Mouse (Mus musculus) left cerebral cortex, adult 11 months (tissue): ENCODE measurements around the gene Gpc5.

Source experiments
- DNase-seq: peaks from one replicate; pipeline ENCODE4 v3.0.0; 2022; ENCODE audit warnings: low spot score

Gene Gpc5

DNA sequence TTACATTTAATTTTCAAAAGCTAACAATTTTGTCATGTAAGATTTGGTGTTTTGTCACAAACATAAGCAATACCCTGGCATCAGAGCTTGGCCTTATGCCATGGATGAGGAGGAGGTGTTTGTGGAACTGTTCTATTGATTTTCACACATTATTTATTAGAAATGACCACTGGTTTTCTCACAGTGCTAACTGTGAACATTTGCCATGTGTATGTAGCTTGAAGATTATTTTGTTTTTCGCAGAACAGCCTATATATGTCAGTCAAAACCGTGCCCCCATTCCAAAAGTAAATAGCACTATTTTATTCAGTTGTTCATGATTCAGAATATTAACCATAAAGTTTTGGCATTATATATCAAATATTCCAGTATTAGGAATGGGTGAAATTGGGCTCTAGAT is 1216.5 kb downstream of the Gpc5 start:
- DNase-seq = no peak

DNA sequence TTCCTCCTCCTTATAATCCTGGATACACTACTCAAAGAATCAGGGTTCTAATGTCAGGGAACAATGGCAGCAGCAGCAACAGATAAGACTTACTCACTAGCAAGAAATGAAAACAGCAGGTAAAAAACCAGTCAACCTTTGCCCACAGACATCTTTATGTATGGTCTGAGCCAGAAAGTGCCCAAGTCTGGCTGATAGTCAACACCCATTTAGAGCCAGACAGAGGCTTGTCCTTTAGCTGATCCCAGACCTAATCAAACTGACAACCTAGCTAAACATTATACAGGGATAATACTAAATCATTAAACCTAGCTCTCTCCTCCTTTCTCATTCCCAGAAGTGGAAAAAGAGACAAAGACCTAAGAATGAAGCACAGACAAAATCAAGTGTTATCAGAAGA is 1225.5 kb downstream of the Gpc5 start:
- DNase-seq = no peak

DNA sequence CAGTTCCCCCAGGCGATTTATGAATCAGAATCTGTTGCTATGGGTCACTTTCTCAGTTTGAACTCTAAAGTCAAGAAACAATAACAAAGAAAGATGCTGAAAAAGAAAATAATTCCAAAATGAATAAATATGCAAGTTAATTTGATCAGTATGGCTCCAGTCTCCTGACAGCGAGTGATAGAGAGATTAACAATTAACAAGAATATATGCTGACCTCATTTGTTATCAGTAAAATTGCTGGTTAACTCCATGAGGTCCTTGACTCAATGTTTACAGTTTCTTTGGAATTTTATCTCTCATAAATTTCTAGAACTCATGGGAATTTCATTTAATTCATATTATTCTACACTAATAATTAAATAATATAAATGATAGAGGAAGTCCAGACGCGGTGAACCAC is 1244.2 kb downstream of the Gpc5 start:
- no peak for DNase-seq

DNA sequence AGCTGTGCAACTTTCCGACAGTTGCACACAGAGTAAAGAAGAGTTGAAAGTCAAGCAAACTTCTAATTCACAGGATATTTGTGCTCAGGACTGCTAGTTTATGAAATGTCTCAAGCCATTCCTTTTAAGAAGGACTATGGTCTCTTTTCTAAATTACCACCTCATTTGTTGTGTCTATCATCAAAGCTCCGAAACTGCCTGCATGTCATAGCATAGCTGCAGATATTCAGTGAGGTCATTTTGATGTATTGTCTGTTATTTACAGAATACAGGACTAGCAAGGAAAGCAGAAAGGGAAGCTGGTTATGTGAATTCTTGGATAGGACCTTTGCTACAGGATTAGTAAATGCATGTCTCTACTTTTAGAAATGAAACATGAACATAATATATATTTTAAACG is 1246.4 kb downstream of the Gpc5 start:
- DNase-seq = no peak

DNA sequence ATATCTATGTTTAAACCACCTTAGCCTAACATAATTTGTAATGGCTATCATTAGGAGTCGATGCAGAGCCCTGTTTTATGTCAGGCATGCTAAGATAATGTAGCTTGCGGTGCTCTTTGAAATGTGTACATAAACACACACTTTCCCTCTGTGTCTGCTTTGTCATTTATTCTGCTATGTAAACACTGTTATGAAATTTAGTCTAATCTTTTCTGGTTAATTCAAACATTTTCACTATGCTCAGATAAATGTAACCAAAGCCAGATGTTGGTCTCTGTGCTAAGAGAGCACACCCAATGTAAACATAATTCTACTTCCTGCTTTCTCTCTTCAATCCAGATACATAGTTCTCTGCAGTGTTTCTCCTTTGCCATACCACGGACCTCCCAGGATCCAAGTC is 1256.5 kb downstream of the Gpc5 start:
- DNase-seq = no peak

DNA sequence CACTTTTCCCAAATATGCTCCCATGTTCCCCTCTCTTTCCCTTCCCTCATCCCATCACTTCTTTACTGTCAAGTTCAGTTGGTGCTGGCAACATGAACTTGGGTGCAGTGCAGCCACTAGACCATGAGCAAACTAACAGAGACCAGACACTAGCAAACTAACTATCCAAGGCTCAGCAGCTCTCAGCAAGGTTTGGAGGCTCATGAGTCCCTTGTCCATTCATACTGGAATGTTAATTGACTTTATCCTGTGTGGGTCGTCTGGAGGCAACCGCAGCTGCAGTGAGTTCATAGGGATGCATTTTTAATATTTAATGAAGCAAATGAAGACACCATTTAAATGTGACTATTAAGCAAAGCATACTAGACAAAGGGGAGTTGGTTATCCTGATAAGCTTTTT is 1292.6 kb downstream of the Gpc5 start:
- DNase-seq = no peak

DNA sequence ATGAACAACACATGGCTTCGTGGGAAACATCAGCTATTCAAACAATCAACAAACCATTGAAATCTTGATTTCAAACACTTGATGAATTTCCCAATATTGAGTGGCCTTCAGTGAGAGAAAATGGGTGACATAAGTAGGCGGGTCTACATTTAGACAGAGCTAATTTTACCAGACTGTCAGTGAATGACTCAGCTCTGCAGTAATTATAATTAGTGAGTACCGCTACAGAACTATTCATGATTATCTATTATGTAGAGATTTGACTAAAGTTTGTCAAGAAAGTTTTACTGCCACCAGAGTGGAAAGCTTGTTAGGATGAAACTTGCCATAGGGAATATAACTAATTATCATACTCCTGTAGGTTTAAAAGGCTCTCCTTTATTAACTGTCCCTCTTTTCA is 1323.5 kb downstream of the Gpc5 start:
- no peak for DNase-seq

DNA sequence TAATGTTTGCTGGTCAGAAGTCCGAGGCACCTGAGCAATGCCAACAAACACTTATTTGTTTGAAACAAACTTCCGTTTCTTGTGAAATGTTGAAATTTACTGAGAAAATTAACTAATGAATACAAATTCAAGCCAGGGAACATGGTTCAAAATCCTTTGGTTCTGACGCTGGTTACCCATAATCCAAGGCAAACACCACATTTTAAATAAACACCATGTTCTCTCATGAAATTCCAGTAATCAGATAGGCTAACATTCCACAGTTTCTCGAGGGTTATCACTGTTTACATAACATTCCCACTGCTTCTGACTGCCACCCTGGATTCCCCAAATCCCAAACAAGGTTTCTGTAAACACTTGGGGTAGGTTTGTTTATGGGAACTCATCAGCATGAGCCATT is 1356.2 kb downstream of the Gpc5 start:
- DNase-seq = no peak

DNA sequence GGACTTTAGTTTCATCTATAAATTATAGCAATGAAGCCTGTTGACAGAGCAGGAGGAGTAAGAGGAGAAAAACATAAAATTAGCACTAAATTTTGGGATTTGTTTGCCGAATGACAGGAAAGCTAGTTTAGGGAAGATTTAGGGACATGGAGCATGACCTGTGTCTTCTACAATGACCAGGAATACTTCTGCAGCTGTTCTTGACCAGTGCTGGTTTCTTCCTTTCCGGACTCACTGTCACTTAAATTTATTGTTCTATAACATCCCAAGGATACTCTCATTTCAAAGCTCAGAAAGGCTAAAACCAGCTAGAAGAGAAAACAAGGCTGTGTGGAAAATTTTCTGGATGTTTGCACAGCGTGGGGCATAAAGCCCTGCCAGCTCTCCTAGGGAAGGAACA is 1361.3 kb downstream of the Gpc5 start:
- DNase-seq = no peak

DNA sequence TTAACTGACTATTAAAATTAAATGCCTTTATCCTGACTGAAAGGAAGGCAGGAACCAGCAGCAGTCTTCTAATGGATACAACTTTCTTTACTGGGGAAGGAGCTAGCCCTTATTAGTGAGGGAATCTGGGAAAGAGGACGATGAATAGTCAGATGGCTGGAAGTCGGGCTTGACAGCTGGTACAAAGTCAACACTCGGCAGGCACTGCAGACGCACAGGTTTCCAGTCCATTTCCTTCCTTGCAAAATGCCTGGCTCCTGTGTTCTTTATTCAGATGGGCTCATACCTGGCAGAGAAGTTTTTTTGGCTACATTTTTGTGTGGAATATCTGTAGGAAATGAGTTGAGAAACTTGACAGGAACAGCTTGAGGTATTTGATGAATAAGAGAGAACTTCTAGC is 1364.2 kb downstream of the Gpc5 start:
- no peak for DNase-seq

DNA sequence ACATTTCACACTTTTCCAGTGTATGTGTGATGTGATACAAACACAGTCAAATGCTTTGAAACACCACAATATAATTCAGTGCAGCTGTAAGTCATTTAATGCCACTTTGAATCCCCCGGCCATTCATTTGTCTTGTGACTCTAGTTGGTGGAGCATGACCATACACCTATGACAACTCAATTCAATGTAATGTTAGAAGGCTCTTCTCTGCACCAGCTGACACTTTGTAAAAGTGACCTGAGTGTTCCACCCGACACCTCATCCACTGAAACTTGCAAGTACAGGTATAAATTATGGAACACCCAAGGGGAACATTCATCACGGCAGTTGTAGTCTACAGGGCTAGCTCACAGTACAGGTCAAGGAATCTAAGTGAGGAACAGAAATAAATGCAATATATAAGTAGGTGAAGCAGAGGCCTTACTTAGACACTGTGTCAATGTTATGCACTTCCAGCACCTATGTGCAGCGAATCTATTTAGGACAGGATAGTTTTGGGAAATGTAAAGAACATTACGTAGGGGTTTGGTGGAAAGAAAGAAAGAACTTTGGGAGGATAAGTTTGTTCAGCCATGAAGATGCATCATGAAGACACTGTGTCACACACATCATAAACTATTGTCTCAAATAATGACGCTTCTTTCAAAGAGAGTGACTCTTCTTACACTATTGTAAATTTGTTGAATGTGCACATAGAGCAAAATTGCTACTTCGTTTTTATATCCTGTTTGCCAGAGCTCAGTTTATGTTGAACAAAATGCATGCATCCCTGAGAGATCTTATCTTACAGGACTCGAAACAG is 1381.6 kb downstream of the Gpc5 start:
- no peak for DNase-seq

DNA sequence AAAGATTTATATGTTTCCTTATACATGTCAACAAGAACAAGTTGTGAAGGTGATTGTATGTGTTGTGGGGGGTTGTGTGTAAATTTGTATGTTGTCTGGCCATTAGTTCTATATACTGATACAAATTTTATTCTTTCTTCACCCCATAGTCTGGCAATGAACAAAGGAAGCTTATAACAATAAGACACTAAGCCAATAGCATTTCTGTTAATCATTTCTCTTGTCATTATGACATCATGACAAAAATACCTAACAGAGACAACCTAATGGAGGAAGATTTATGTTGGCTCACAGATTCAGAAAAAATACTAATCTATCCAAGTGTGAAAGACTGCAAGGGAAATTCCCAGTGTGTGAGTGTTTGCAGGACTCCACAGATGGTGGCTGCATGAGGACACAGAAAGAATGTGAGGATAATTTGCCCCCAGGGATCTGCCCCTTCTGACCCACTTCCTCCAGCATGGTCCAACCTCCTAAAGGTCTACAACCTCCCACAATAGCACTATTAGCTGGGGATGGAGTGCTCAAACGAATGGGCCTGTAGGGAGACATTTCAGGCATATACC is 1402.4 kb downstream of the Gpc5 start:
- no peak for DNase-seq

DNA sequence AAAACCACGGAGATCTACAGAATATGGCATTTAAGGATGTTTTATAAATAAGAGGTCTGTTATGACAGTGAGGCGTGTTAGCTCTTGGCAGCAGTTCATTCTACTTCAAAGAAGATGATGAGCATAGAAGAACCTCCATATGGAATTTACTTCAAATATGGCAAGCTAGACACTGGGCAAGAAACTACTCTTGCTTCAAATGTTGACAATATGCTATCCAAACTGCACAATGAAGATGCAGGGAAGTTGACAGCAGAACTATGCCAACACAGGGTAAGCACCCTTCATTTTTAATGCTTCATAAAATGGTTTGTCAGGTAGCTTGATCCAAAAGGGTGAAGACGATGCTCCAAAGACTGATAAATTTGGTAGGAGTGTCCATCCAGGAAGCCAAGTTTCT is 1446.2 kb downstream of the Gpc5 start:
- DNase-seq = no peak

DNA sequence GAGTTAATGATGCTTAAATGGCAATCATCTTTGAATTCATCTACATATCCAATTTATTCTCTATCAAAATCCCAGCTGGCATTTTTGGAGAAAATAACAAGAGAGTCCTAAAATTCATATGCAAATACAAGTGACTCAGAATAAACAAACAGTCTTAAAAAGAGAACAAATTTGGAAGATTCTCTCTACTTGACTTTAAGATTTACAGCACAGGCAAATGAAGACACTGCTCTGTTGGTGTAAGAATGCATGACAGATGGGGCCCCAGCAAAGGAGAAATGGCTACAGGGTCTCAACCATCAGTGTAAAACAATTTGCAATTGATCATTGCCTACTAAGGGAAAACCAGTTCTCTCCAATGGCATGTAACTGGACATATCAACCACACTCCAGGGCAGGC is 1451.7 kb downstream of the Gpc5 start:
- DNase-seq = no peak

DNA sequence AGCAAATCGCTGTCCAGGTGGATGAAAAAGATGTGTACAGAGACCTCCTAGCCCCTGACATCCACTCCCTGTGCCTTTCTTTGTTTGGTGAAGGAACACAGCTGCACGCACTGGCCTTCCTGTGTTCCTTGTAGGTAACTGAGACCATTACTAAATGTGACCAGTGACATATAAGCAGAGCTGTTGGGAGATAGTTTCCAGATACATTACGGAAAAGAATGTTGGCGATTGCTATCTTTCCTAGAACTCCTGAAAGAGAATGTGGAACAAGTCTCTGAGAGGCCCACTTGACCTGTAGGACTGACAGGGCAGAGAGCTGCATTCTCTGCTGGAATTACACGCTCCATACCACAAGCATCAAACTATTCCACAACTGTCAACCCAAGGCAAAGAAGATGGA is 1459.4 kb downstream of the Gpc5 start:
- no peak for DNase-seq

DNA sequence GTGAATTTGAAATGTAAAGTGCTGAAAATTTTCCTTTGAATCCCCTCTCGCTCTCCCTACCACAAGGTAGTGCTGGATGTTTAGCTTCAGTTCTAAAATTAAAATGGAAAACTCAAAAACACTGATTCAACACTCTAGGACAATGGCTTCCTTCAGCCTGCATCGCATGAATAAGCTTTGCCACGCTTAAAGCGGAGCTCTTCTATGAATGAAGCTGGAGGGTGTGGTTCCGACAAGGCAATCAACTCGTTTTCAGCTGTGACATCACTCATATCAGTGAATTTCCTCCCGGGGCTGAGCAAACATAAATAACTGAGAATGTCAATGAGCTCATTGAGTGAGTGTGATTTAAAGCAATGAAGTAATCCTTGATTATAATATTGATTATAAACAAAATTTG is 1461.3 kb downstream of the Gpc5 start:
- no peak for DNase-seq

DNA sequence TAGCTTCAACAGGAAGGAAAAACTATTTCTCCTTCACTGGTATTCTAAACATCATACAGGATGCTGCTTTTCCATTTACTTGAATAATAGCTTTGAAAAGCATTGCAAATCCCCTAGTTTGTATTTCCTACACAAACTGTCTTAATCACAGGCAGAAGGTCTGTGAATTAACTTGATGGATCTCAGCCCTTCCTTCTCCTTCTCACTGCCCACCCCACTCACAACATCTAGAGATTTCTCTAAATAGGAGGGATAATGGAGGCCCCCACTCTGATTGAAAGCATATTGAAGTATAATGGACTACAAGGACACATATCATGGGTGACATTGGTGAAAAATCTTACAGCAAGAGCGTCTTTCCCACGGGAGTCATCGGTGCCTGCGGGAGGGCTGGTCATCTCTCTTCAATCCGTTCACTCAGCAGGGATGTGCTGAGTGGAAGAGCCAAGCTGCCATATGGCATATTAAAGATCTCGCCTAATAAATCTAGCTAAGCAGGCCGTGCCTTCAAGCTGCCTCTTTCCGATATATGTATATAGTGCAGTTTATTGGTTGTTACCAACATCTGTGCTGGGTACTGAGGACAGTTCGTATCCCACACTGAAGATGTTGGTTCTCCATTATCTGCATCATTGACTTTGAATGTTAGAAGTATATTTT is 1466.3 kb downstream of the Gpc5 start:
- no peak for DNase-seq

DNA sequence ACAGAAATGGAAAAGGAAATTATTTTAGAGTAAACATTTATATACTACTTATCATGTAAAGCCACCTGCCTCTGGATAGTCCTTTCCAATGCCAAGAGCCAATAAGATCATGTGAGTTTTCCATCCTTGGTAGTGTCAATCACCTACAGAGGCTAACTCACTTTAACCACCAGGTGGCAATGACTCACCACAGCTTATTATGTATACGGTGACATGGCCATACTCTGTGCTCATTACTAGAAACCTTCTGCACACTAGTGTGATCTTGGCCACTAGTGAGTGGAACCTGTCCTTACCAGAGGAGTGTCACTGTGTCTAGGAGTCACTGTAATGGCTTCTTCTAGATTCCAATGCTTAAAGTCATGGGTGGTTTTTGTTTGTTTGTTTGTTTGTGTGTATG is 1468.0 kb downstream of the Gpc5 start:
- no peak for DNase-seq
